Mouse (Mus musculus) heart, embryonic 16.5 days (tissue): ENCODE data around the gene Dnah14. TPM values are rescaled to one million over a fixed set of nuclear protein-coding genes. Genes with fewer than 3 reads are reported as not detected.

Experiments used
- ATAC-seq: fragments of 200-750 bp; cut with Nextera tagmentation; replicated peaks from 2 replicates; pipeline ENCODE4 v1.8.0; 2017; ENCODE audit warnings: moderate number of reproducible peaks; ENCODE audit not compliant: insufficient read depth, low FRiP score; ENCODE audit errors: extremely low read depth
- H3K27ac ChIP-seq: fragments of 300-500 bp; sonication (generic); 2 replicates; pipeline ENCODE4 v1.5.1; 2014; ENCODE audit warnings: mild to moderate bottlenecking, low read length, control low read depth, moderate library complexity
- H3K27me3 ChIP-seq: fragments of 300-500 bp; sonication (generic); 2 replicates; pipeline ENCODE4 v1.6.1; 2014; ENCODE audit warnings: low read length, mixed read lengths; ENCODE audit not compliant: control insufficient read depth, insufficient read depth
- H3K36me3 ChIP-seq: fragments of 300-500 bp; sonication (generic); 2 replicates; pipeline ENCODE4 v1.6.1; 2014; ENCODE audit not compliant: control insufficient read depth, insufficient read depth
- H3K4me1 ChIP-seq: fragments of 300-500 bp; sonication (generic); 2 replicates; pipeline ENCODE4 v1.6.1; 2014; ENCODE audit warnings: low read length, mixed read lengths; ENCODE audit not compliant: control insufficient read depth, insufficient read depth
- H3K4me2 ChIP-seq: fragments of 300-500 bp; sonication (generic); 2 replicates; pipeline ENCODE4 v1.6.1; 2014; ENCODE audit warnings: low read depth, mild to moderate bottlenecking, control low read depth, low read length
- H3K4me3 ChIP-seq: fragments of 300-500 bp; sonication (generic); 2 replicates; pipeline ENCODE4 v1.5.1; 2014; ENCODE audit warnings: mild to moderate bottlenecking, control low read depth, low read length
- H3K9ac ChIP-seq: fragments of 300-500 bp; sonication (generic); 2 replicates; pipeline ENCODE4 v1.6.1; 2014; ENCODE audit warnings: low read length, control low read depth
- H3K9me3 ChIP-seq: fragments of 300-500 bp; sonication (generic); replicated peaks from 2 replicates; pipeline ENCODE4 v1.6.1; 2016; ENCODE audit warnings: low read length; ENCODE audit not compliant: control insufficient read depth
- WGBS: fragments of 180-500 bp; shearing (Covaris S2); extraction: QIAGEN DNeasy Blood & Tissue Kit; methylation state at CpG from one replicate; pipeline ENCODE4 v1.1.7; 2014; 5-methylcytosine and 5-hydroxymethylcytosine counted together
- polyA plus RNA-seq: library from polyadenylated mRNA; unstranded; fragments of >200 nt; fragmentation: Nextera tagmentation; extraction: Ambion mirVana; gene quantifications from 2 replicates; pipeline ENCODE4 v1.2.1, GENCODE M21; 2015

Dnah14 gene
- polyA plus RNA-seq, 1 experiment from 2014 or later = 0.80 TPM

DNA sequence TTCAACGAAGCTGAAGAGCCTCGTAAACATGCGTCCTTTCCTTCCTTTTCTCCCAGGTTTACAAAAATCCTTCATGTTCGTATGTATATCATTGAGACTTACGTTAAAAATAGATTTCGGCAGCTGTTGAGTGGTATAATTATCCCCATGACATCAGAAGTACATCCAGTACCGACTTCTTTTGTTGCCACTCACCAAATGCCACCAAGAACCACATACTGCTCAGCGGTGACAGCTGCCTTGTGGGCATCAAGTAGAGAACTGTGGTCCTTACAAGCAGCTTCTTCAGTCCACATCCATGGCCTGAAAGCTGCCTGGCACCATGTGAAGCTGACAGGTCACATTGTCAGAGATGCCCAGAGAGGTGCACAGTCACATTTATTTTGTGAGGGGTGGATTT is 26.4 kb upstream of the Dnah14 start:
- H3K4me1 ChIP-seq = peaks cover 2% of the 10 kb centered on the region; the same call in 1 of the 2 replicates
- no peak overlapping the region for H3K27ac ChIP-seq
- no peak overlapping the region for H3K9ac ChIP-seq
- H3K4me2 ChIP-seq = no peak overlapping the region
- H3K27me3 ChIP-seq = no peaks in the 10 kb centered on the region
- WGBS = 79% methylated on average over 8 of the region's 8 CpGs
- no peaks in the 10 kb centered on the region for H3K36me3 ChIP-seq
- ATAC-seq = no peak
- no peak overlapping the region for H3K4me3 ChIP-seq
- H3K9me3 ChIP-seq = no peaks in the 10 kb centered on the region

DNA sequence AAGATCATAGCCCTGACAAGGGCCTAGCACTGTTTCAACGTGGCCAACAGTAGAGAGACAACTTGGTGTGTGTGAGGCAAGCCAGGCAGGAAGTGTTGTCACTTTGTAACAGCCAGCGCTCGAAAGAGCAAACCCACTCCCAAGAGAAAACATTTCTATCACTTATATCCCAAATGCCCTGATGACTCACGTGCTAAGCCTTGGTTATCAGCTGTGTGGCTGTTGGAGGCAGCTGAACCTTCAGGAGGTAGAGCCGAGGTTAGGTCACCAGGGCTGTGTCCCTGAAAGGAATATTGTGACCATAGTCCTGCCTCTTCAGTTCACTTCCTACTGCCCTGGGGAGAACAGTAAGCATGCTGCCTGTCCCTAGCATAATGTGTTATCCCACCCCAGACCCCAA is 25.5 kb upstream of the Dnah14 start:
- no peak overlapping the region for H3K4me2 ChIP-seq
- H3K9me3 ChIP-seq = no peaks in the 10 kb centered on the region
- no peak overlapping the region for H3K4me3 ChIP-seq
- no peaks in the 10 kb centered on the region for H3K36me3 ChIP-seq
- WGBS = 24% methylated on average over 5 of the region's 5 CpGs
- ATAC-seq = no peak
- no peaks in the 10 kb centered on the region for H3K4me1 ChIP-seq
- H3K9ac ChIP-seq = no peak overlapping the region
- H3K27me3 ChIP-seq = no peaks in the 10 kb centered on the region
- no peak overlapping the region for H3K27ac ChIP-seq

DNA sequence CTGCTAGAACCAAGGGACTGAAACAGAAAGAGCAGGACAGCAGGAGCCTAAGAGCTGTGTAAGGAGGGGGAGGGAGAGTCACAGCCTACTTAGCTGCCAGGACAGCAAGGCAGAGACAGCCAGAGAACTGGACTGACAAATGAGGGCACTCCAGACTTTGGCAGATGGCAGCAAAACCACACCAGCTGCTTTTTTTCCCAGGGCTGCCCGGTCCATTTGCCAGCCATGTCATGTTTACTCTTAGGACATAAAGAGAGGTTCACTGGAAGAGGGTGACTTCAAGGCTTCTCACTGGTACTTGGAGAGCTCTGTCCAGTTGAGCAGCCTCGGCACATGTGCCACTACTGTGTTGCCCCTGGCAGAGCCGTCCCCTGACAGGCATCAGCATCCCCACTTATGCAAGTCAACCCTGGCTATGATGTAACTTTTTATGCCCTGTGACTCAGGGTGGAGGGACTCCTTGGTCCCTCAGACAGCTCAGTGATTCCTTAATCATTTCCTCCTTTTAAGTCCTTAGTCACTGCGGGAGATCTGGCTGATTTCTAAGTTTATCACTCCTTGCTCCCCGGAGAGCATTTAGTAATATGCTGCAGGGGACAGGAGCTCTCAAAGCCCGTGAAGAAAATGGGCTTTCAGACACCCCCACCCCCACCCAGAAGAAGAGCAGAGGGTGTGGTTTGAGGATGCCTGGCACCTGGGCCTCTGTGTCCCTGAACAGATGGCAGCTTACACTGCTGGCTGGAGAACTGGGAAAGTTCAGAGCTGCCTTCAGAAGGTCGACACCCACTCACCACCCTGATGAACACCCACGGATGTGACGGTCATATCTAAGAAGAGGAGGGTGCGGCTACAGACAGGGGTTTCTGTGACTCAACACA is 23.6 kb upstream of the Dnah14 start:
- no peaks in the 10 kb centered on the region for H3K27me3 ChIP-seq
- no peak overlapping the region for H3K4me3 ChIP-seq
- no peaks in the 10 kb centered on the region for H3K36me3 ChIP-seq
- no peak overlapping the region for H3K9ac ChIP-seq
- no peaks in the 10 kb centered on the region for H3K4me1 ChIP-seq
- H3K9me3 ChIP-seq = no peaks in the 10 kb centered on the region
- WGBS = 38% methylated on average over 10 of the region's 10 CpGs
- H3K27ac ChIP-seq = no peak overlapping the region
- no peak for ATAC-seq
- H3K4me2 ChIP-seq = no peak overlapping the region

DNA sequence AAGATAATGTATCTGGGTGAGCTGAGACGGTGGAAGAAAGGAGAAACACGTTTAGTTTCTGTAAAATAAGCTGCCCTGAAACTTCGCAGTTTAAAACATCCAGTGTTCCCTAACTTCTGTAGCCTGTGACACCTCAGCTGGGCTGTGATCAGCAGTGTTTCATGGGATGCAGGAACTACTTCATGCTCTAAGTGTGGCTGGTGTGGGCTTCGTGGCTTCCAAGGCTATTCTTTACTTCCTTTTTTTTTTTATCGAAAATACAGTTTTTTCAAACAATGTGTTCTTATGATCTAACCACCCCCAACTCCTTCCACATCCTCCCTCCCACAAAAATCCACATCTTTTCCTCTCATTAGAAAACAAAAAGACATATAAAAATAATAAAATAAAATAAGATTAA is 20.9 kb upstream of the Dnah14 start:
- ATAC-seq = no peak
- Histone ChIP-seq H3K4me2 (no peak overlapping the region), H3K36me3 (no peaks in the 10 kb centered on the region), H3K27me3 (no peaks in the 10 kb centered on the region), H3K9ac (no peak overlapping the region), H3K4me1 (no peaks in the 10 kb centered on the region), H3K27ac (no peak overlapping the region), H3K9me3 (no peaks in the 10 kb centered on the region), H3K4me3 (no peak overlapping the region)
- WGBS = 63% methylated on average over 5 of the region's 5 CpGs

DNA sequence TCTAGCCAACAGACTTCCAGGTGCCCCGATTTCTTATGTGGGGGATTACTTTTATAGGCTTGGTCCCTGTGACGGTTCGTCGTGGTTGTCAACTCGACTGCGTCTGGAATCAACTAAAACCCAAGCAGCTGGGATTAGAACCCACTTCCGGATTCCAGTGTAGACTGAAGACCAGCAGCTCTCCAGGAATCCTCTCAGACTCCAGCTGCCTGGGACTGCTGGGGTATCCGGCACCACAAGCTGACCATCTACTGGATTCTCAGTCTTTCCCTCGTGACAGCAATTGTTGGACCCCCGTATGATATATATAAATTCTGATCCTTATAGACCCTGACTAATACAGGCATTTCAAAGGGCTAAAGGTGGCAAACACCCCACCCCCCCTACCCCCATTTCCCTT is 16.7 kb upstream of the Dnah14 start:
- Histone ChIP-seq H3K4me2 (no peak overlapping the region), H3K9me3 (no peaks in the 10 kb centered on the region), H3K36me3 (no peaks in the 10 kb centered on the region), H3K9ac (no peak overlapping the region), H3K4me3 (no peak overlapping the region), H3K27me3 (no peaks in the 10 kb centered on the region), H3K4me1 (no peaks in the 10 kb centered on the region), H3K27ac (no peak overlapping the region)
- ATAC-seq = no peak
- WGBS = 73% methylated on average over 10 of the region's 10 CpGs

DNA sequence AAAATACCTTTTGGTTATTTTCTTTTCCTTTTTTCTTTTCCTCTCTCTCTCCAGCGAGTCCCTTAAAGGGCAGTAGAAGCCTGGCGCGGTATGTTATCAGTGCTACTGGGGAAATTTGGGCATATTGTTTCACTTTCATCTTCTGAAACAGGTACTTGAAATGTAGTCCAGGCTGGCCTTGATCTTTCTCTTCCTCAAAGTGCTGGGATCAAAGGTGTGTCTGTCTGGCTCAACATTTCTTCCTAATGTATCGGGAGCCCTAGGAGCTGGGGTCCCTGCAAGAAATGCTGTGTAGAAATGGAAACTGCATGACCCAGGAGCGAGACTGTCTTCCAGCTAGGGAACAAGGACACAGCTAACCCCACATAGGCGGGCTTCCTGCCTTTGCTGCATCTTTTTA is 16.0 kb upstream of the Dnah14 start:
- Histone ChIP-seq H3K27ac (no peak overlapping the region), H3K4me3 (no peak overlapping the region), H3K4me2 (no peak overlapping the region), H3K9me3 (no peaks in the 10 kb centered on the region), H3K27me3 (no peaks in the 10 kb centered on the region), H3K9ac (no peak overlapping the region), H3K36me3 (no peaks in the 10 kb centered on the region), H3K4me1 (no peaks in the 10 kb centered on the region)
- WGBS = 85% methylated on average over 6 of the region's 6 CpGs
- no peak for ATAC-seq

DNA sequence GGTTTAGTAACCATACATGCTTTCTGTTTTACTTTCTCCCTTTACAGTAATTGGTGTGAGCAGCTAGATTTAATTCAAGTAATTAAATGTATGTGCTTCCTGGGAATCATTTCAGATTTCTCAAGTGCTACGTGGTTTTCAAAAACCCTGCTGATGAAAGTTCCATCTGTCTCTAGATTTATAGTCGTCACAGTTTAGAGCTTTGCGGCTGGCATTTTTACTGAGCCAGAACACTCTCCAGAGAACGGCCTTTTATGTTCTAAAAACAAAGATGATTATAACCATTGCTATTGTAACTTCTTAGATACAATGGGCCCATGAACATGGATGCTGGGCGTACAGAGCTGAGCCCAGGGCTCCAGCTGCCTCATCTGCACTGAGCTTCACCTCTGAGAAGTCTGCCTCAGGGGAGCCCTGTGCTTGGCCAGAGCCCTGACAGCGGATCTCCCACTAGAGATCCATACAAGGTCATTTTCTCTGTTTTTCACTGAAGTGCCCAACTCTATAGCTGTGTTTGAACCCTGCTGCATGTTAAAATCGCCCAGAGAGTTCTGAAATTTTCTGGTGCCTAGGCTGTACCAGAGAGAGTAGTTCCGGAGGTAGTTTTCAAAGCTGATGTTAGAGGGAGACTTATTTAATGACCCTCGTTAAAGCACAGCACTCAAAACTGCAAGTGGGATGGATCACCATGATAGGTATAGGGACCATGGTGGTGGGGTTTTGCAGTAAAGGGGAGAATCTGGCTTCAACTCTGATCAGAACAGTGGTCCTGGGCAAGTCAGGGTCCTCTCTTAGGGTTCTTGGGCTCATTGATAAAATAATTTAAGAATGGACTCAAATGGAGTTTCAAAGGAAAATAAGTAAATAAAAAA is 15.2 kb upstream of the Dnah14 start:
- Histone ChIP-seq H3K27me3 (no peaks in the 10 kb centered on the region), H3K9ac (no peak overlapping the region), H3K27ac (no peak overlapping the region), H3K36me3 (no peaks in the 10 kb centered on the region), H3K4me3 (no peak overlapping the region), H3K4me1 (no peaks in the 10 kb centered on the region), H3K9me3 (no peaks in the 10 kb centered on the region), H3K4me2 (no peak overlapping the region)
- ATAC-seq = no peak
- 69% methylated on average over 9 of the region's 9 CpGs for WGBS

DNA sequence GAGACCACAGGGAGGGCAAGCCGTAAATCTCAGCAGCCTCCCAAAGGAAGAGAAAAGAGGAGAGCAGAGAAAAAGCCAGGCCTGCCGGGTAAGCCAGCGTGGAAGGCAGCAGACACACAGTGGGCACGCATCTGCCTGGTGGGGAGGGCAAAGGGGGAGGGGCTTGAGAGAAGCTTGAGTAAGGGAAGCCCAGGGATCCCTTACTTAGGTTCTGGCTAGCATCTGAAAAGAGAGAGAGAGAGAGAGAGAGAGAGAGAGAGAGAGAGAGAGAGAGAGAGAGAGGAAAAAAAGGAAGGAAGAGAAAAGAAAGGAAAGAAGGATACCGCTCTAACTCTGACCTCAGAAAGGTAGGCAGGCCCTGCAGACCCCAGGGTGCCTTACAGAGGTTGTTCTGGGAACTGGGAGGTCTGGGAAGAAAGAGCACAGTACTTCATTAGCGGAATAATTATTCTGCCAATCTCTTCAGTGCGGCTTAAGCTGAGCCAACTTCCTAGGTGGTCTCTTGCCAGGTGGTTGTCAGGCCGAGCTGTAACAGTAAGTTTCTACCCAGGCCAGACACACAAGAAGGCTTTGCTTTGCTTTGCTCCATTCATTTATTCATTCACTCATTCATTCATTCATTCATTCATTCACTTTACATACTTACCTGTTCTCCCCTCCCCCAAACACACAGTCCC is 14.5 kb upstream of the Dnah14 start:
- Histone ChIP-seq H3K36me3 (no peaks in the 10 kb centered on the region), H3K9ac (no peak overlapping the region), H3K4me1 (no peaks in the 10 kb centered on the region), H3K27ac (no peak overlapping the region), H3K9me3 (no peaks in the 10 kb centered on the region), H3K4me3 (no peak overlapping the region), H3K27me3 (no peaks in the 10 kb centered on the region), H3K4me2 (no peak overlapping the region)
- WGBS = 33% methylated on average over 8 of the region's 8 CpGs
- no peak for ATAC-seq
